Mouse (Mus musculus): ENCODE measurements around the gene Mtf2. TPM values are rescaled to one million over a fixed set of nuclear protein-coding genes. Genes with fewer than 3 reads are reported as not detected.
"Not testable (repeated sequence)": the region's sequence is repeated elsewhere in the genome, so short reads cannot be mapped to it uniquely, and the experiment has no call there.

Mtf2 gene
- polyA plus RNA-seq, 1 experiment = 8.0 TPM

- H3K36me3 ChIP-seq (ENCODE audit: control insufficient read depth, insufficient read depth, low read length) = peaks cover 9% of the 10 kb centered on the region; the same call in 1 of the 2 replicates
- WGBS = 40% methylated on average over 2 of the region's 2 CpGs
- H3K4me1 ChIP-seq (ENCODE audit: control insufficient read depth, insufficient read depth, insufficient read length) = no peaks in the 10 kb centered on the region
- no peaks in the 10 kb centered on the region for H3K27me3 ChIP-seq (ENCODE audit: control insufficient read depth, insufficient read depth, low read length)
- TF ChIP-seq CTCF (IDR thresholded peaks at IDR 0.05; ENCODE audit: extremely low read depth, insufficient read depth, insufficient read length, insufficient replicate concordance) (no peak), POLR2A (IDR thresholded peaks at IDR 0.05; ENCODE audit: low read depth, low read length) (no peak)
- no peak overlapping the region for H3K4me3 ChIP-seq (ENCODE audit: extremely low read depth, insufficient read depth, insufficient read length)
- peak in 1 of 2 experiments; percentile 7 for DNase-seq (ENCODE audit: low read depth in 1 of 2, low spot score in 2 of 2)
- no peak overlapping the region for H3K27ac ChIP-seq (ENCODE audit: insufficient read depth, low read length)
These were observed 16.9 kb downstream of the Mtf2 start for GRCm38 (mm10) chr5:108082380-108082779.

- no peaks in the 10 kb centered on the region for H3K4me1 ChIP-seq (ENCODE audit: control insufficient read depth, insufficient read depth, insufficient read length)
- WGBS = 91% methylated on average over 2 of the region's 2 CpGs
- H3K27ac ChIP-seq (ENCODE audit: insufficient read depth, low read length) = no peak overlapping the region
- DNase-seq (ENCODE audit: low read depth in 1 of 2, low spot score in 2 of 2) = no peak
- H3K36me3 ChIP-seq (ENCODE audit: control insufficient read depth, insufficient read depth, low read length) = peaks cover 17% of the 10 kb centered on the region
- H3K27me3 ChIP-seq (ENCODE audit: control insufficient read depth, insufficient read depth, low read length) = no peaks in the 10 kb centered on the region
- no peak for TF ChIP-seq POLR2A (IDR thresholded peaks at IDR 0.05; ENCODE audit: low read depth, low read length)
- no peak overlapping the region for H3K4me3 ChIP-seq (ENCODE audit: extremely low read depth, insufficient read depth, insufficient read length)
These were observed 20.0 kb downstream of the Mtf2 start for GRCm38 (mm10) chr5:108085440-108085839.

DNA sequence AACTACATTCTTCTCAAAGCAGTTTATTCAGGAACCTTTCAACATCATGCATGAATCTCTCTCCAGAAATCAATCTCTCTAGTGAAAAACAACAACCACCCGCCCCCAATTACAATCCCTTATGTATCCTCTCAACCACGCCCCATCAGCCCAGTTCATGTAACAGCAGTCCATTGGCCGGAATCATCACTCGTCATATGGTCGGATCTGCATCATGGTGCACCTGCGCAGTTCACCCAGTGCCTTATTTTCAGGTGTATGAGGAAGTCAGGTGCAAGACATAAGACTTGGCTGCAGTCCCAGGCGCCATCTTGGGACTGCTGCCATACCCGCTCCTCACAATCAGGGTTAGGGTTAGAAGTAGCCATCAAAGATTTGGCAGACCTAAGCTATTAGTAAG lies 27.3 kb downstream of the Mtf2 start:
- not testable (repeated sequence) for H3K27me3 ChIP-seq (ENCODE audit: control insufficient read depth, insufficient read depth, low read length); H3K4me3 ChIP-seq (ENCODE audit: extremely low read depth, insufficient read depth, insufficient read length); DNase-seq (ENCODE audit: low read depth in 1 of 2, low spot score in 2 of 2); H3K27ac ChIP-seq (ENCODE audit: insufficient read depth, low read length); H3K4me1 ChIP-seq (ENCODE audit: control insufficient read depth, insufficient read depth, insufficient read length)
- WGBS = 95% methylated on average over 8 of the region's 8 CpGs
- peaks cover 21% of the 10 kb centered on the region for H3K36me3 ChIP-seq (ENCODE audit: control insufficient read depth, insufficient read depth, low read length)

DNA sequence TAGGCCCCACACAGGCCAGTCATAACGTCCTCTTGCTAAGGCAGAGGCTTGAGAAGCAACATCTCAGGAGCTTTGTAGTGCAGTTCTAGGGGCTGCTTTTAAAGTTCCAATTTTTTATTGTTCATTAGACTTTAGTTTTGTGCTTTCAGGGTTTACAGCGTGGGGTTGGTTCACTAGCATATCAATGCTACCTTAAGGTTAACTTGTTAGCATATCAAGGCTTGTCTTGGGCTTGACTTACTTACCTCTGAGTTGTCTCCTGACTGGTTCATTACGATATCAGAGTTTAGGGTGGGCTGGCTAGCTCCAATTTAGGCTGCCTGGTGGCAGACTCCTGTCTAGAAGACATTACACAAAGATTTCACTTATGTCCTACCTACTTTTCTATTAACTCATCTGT lies 32.2 kb downstream of the Mtf2 start:
- no peak overlapping the region for H3K4me3 ChIP-seq (ENCODE audit: extremely low read depth, insufficient read depth, insufficient read length)
- WGBS = 97% methylated on average over 3 of the region's 3 CpGs
- peaks cover 18% of the 10 kb centered on the region for H3K36me3 ChIP-seq (ENCODE audit: control insufficient read depth, insufficient read depth, low read length)

GRCm38 (mm10) chr5:108100196-108100595 lies 34.7 kb downstream of the Mtf2 start:
- Histone ChIP-seq H3K4me1 (ENCODE audit: control insufficient read depth, insufficient read depth, insufficient read length) (no peaks in the 10 kb centered on the region), H3K4me3 (ENCODE audit: extremely low read depth, insufficient read depth, insufficient read length) (no peak overlapping the region), H3K27ac (ENCODE audit: insufficient read depth, low read length) (no peak overlapping the region), H3K36me3 (ENCODE audit: control insufficient read depth, insufficient read depth, low read length) (peaks cover 23% of the 10 kb centered on the region), H3K27me3 (ENCODE audit: control insufficient read depth, insufficient read depth, low read length) (no peaks in the 10 kb centered on the region)
- no peak for DNase-seq (ENCODE audit: low read depth in 1 of 2, low spot score in 2 of 2)
- no peak for TF ChIP-seq POLR2A (IDR thresholded peaks at IDR 0.05; ENCODE audit: low read depth, low read length)
- TF ChIP-seq CTCF (IDR thresholded peaks at IDR 0.05; ENCODE audit: extremely low read depth, insufficient read depth, insufficient read length, insufficient replicate concordance) = no peak

More for the DNA sequence above, 32.2 kb downstream of the Mtf2 start:
- TF ChIP-seq POLR2A (IDR thresholded peaks at IDR 0.05; ENCODE audit: low read depth, low read length) (no peak), CTCF (IDR thresholded peaks at IDR 0.05; ENCODE audit: extremely low read depth, insufficient read depth, insufficient read length, insufficient replicate concordance) (no peak)
- no peak for DNase-seq (ENCODE audit: low read depth in 1 of 2, low spot score in 2 of 2)
- H3K27me3 ChIP-seq (ENCODE audit: control insufficient read depth, insufficient read depth, low read length) = no peaks in the 10 kb centered on the region
- H3K27ac ChIP-seq (ENCODE audit: insufficient read depth, low read length) = no peak overlapping the region
- H3K4me1 ChIP-seq (ENCODE audit: control insufficient read depth, insufficient read depth, insufficient read length) = no peaks in the 10 kb centered on the region

- WGBS = 92% methylated on average over 5 of the region's 5 CpGs
- Histone ChIP-seq H3K27me3 (ENCODE audit: control insufficient read depth, insufficient read depth, low read length) (no peaks in the 10 kb centered on the region), H3K4me3 (ENCODE audit: extremely low read depth, insufficient read depth, insufficient read length) (no peak overlapping the region), H3K27ac (ENCODE audit: insufficient read depth, low read length) (no peak overlapping the region), H3K36me3 (ENCODE audit: control insufficient read depth, insufficient read depth, low read length) (peaks cover 22% of the 10 kb centered on the region), H3K4me1 (ENCODE audit: control insufficient read depth, insufficient read depth, insufficient read length) (no peaks in the 10 kb centered on the region)
- no peak for DNase-seq (ENCODE audit: low read depth in 1 of 2, low spot score in 2 of 2)
- TF ChIP-seq CTCF (IDR thresholded peaks at IDR 0.05; ENCODE audit: extremely low read depth, insufficient read depth, insufficient read length, insufficient replicate concordance) (no peak), POLR2A (IDR thresholded peaks at IDR 0.05; ENCODE audit: low read depth, low read length) (no peak)
These were observed 38.8 kb downstream of the Mtf2 start for GRCm38 (mm10) chr5:108104306-108104705.

DNA sequence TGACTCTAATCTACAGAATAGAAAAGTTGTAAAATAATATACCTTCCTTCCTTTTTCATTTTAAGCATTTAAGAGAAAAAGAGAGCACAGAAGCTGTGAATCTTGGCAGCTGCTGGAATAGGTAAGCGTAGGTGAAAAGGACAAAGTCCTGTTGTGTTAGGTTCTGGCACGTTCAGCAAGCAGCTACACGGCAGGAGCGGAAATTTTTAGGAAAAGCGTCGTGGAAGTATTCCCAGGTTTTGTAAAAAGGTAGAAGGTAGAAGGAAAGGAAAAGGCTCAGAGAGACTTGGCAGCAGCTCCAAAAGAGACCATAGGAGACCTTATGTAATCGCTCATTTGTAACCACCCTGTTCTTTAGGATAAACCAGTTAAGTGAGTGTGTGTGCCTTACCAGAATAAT lies 43.9 kb downstream of the Mtf2 start:
- TF ChIP-seq CTCF (IDR thresholded peaks at IDR 0.05; ENCODE audit: extremely low read depth, insufficient read depth, insufficient read length, insufficient replicate concordance) (no peak), POLR2A (IDR thresholded peaks at IDR 0.05; ENCODE audit: low read depth, low read length) (no peak)
- WGBS = 97% methylated on average over 7 of the region's 7 CpGs
- no peaks in the 10 kb centered on the region for H3K4me1 ChIP-seq (ENCODE audit: control insufficient read depth, insufficient read depth, insufficient read length)
- no peaks in the 10 kb centered on the region for H3K27me3 ChIP-seq (ENCODE audit: control insufficient read depth, insufficient read depth, low read length)
- H3K27ac ChIP-seq (ENCODE audit: insufficient read depth, low read length) = no peak overlapping the region
- DNase-seq (ENCODE audit: low read depth in 1 of 2, low spot score in 2 of 2) = no peak
- no peak overlapping the region for H3K4me3 ChIP-seq (ENCODE audit: extremely low read depth, insufficient read depth, insufficient read length)
- peaks cover 17% of the 10 kb centered on the region for H3K36me3 ChIP-seq (ENCODE audit: control insufficient read depth, insufficient read depth, low read length)
